Mouse (Mus musculus) testis, adult 2 months (tissue): Measurements from ENCODE around the gene Bnipl. TPM values are rescaled to one million over a fixed set of nuclear protein-coding genes. Genes with fewer than 3 reads are reported as not detected.
A peak's percentile ranks its signal among the peaks of the same experiment; 100 is the strongest.

Experiments used
- H3K27ac ChIP-seq: fragments of 200-500 bp; 2 replicates; pipeline ENCODE4 v1.5.1; 2012; ENCODE audit warnings: low read depth, low read length; ENCODE audit not compliant: control insufficient read depth, insufficient read depth
- H3K27me3 ChIP-seq: fragments of 200-500 bp; 2 replicates; pipeline ENCODE4 v1.6.1; 2012; ENCODE audit warnings: mild to moderate bottlenecking, low read length, moderate library complexity; ENCODE audit not compliant: control insufficient read depth, insufficient read depth
- H3K36me3 ChIP-seq: fragments of 200-500 bp; 2 replicates; pipeline ENCODE4 v1.6.1; 2012; ENCODE audit warnings: mild to moderate bottlenecking, low read length; ENCODE audit not compliant: control insufficient read depth, insufficient read depth
- H3K4me1 ChIP-seq: fragments of 200-500 bp; 2 replicates; pipeline ENCODE4 v1.6.1; 2012; ENCODE audit warnings: low read length; ENCODE audit not compliant: control insufficient read depth, insufficient read depth
- H3K4me3 ChIP-seq: fragments of 200-500 bp; 2 replicates; pipeline ENCODE4 v1.5.1; 2012; ENCODE audit warnings: low read depth, mild to moderate bottlenecking, low read length, moderate library complexity, mixed read lengths; ENCODE audit not compliant: control insufficient read depth
- CTCF ChIP-seq: fragments of 200-500 bp; IDR thresholded peaks from 2 replicates; pipeline ENCODE4 v1.5.1; 2012; ENCODE audit warnings: low read depth, mild to moderate bottlenecking, inconsistent platforms, low read length, moderate library complexity; ENCODE audit not compliant: control insufficient read depth, insufficient read depth, insufficient replicate concordance
- POLR2A ChIP-seq: fragments of 200-500 bp; IDR thresholded peaks from 2 replicates; pipeline ENCODE4 v1.6.1; 2012; ENCODE audit warnings: low read depth, mild to moderate bottlenecking, inconsistent platforms, low read length, moderate library complexity; ENCODE audit not compliant: control insufficient read depth
- polyA plus RNA-seq: library from polyadenylated mRNA; depleted of rRNA; stranded (reverse); fragments of >200 nt; gene quantifications from 2 replicates; pipeline ENCODE4 v1.2.3, GENCODE M21; 2012; rRNA removed

The Bnipl gene
- 1.9 and 2.0 TPM in 2 replicates for polyA plus RNA-seq

- Histone ChIP-seq H3K4me3 (no peak within 1 kb of the TSS), H3K27ac (no peak within 1 kb of the TSS; the same call in 1 of the 2 replicates), H3K4me1 (peaks cover 6% of the 10 kb centered on the region), H3K36me3 (no peaks in the 10 kb centered on the region), H3K27me3 (no peaks in the 10 kb centered on the region)
- TF ChIP-seq POLR2A = no peak
- no peak for TF ChIP-seq CTCF
Observed at GRCm38 (mm10) chr3:95250783-95251424, at the start of gene Bnipl. TSS of gene Bnipl (minus strand) at chr3:95251193.

DNA sequence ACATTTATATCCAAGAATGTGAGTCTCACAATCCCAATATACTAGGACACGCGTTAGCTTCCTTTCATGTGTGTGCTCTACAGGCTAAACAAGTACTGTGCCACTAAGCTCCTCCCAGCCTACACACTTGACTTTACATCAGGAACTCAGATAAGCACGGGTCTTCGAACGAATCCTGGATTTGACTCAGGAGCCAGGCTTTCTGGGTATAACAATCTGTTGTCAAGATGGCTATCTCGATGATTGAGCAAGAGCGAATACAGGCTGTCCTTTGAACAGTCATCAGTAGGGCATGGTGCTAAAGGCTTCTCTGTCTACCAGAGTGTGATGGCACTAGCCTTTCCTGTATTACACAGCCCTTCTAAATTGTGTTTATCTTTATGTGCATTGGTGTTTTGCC lies 47.0 kb upstream of the Bnipl start:
- TF ChIP-seq POLR2A = no peak
- no peak for TF ChIP-seq CTCF
- Histone ChIP-seq H3K27me3 (no peaks in the 10 kb centered on the region), H3K27ac (no peak overlapping the region), H3K4me1 (no peaks in the 10 kb centered on the region), H3K36me3 (no peaks in the 10 kb centered on the region), H3K4me3 (no peak overlapping the region)

- TF ChIP-seq POLR2A (no peak), CTCF (peak; percentile 28; the same call in 1 of the 2 replicates)
- Histone ChIP-seq H3K27me3 (no peaks in the 10 kb centered on the region), H3K4me1 (no peaks in the 10 kb centered on the region), H3K27ac (peak overlapping the region; percentile 15; the same call in 1 of the 2 replicates), H3K36me3 (no peaks in the 10 kb centered on the region; the same call in 1 of the 2 replicates), H3K4me3 (no peak overlapping the region)
Observed at GRCm38 (mm10) chr3:95296103-95296469, 45.1 kb upstream of the Bnipl start.

- no peaks in the 10 kb centered on the region for H3K4me1 ChIP-seq
- H3K36me3 ChIP-seq = no peaks in the 10 kb centered on the region; the same call in 1 of the 2 replicates
- H3K27me3 ChIP-seq = no peaks in the 10 kb centered on the region
- TF ChIP-seq CTCF (0 out of 2 replicates have a peak, but pooled peaks have one; percentile 13), POLR2A (no peak)
- no peak overlapping the region; the same call in 1 of the 2 replicates for H3K27ac ChIP-seq
- no peak overlapping the region for H3K4me3 ChIP-seq
Observed at GRCm38 (mm10) chr3:95295321-95296102, 44.5 kb upstream of the Bnipl start.

- TF ChIP-seq CTCF = no peak
- no peak for TF ChIP-seq POLR2A
- no peak overlapping the region for H3K4me3 ChIP-seq
- H3K27me3 ChIP-seq = no peaks in the 10 kb centered on the region
- no peak overlapping the region for H3K27ac ChIP-seq
- H3K4me1 ChIP-seq = no peaks in the 10 kb centered on the region
- no peaks in the 10 kb centered on the region; the same call in 1 of the 2 replicates for H3K36me3 ChIP-seq
Observed at GRCm38 (mm10) chr3:95294718-95295117, 43.7 kb upstream of the Bnipl start.

DNA sequence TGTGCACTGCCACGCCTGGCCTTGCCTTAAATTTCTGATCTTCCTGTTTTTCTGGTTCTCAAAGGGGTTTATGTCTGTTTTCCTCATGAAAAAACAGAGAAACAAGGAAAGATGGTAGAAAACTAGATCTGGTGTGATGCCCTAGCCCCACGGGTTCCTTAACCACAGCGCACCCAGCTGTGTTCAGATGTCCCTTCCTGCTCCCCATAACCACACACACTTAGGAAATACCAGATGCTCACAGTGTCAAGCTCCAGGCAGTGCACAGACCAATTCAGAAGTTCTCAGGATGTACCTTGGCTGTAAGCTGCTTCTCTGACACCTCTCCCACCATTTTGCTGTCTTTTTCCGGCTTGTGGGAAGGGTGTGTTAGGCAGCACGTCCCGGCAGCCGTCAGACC lies 43.3 kb upstream of the Bnipl start:
- H3K36me3 ChIP-seq = no peaks in the 10 kb centered on the region; the same call in 1 of the 2 replicates
- TF ChIP-seq CTCF = no peak
- TF ChIP-seq POLR2A = no peak
- no peak overlapping the region for H3K27ac ChIP-seq
- H3K4me1 ChIP-seq = no peaks in the 10 kb centered on the region
- no peaks in the 10 kb centered on the region for H3K27me3 ChIP-seq
- H3K4me3 ChIP-seq = no peak overlapping the region

- TF ChIP-seq CTCF (no peak), POLR2A (no peak)
- Histone ChIP-seq H3K27ac (no peak overlapping the region; the same call in 1 of the 2 replicates), H3K27me3 (no peaks in the 10 kb centered on the region), H3K36me3 (no peaks in the 10 kb centered on the region; the same call in 1 of the 2 replicates), H3K4me3 (no peak overlapping the region), H3K4me1 (no peaks in the 10 kb centered on the region)
Observed at GRCm38 (mm10) chr3:95293537-95293936, 42.5 kb upstream of the Bnipl start.
